Mouse (Mus musculus): ENCODE data around the gene Rnaseh2a. TPM values are rescaled to one million over a fixed set of nuclear protein-coding genes. Genes with fewer than 3 reads are reported as not detected.
A peak's percentile ranks its signal among the peaks of the same experiment; 100 is the strongest.

Rnaseh2a gene
- polyA plus RNA-seq, 1 experiment from 2014 or later = 80.1 TPM

DNA sequence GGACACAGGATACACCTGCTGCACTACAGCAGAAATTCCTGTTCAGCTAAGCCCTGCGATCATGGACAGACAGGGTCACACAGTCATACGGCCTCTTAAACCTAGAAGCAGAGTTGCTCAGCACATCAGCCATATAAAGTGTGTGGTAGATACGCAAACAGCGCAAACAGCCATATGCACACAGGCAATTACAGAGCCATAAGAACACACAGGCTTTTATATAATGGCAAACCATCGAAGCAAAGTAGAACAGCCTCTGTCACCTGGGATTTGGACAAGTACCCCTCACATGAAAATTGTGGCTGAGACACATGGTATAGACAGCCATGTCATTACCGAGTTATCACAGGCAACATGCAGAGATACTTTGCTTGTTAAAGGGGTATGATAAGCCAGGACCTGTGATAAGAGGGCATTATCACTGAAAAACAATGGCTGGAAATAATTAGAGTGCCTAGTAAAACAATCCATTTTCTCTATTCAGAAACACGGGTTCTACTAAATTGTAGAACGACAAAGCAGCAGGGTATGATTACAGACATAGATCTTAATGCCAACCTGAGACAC is 16.9 kb upstream of the Rnaseh2a start:
- Histone ChIP-seq H3K9ac (ENCODE audit: low read length) (peak overlapping the region; percentile 70), H3K4me1 (replicated peaks; ENCODE audit: control insufficient read depth, insufficient read depth) (peaks cover 21% of the 10 kb centered on the region), H3K36me3 (ENCODE audit: control insufficient read depth, insufficient read depth, low read length) (no peaks in the 10 kb centered on the region), H3K4me3 (ENCODE audit: low read depth, low read length) (peak overlapping the region; percentile 50; the same call in 1 of the 2 replicates), H3K27ac (replicated peaks) (peak overlapping the region; percentile 98), H3K9me3 (ENCODE audit: control insufficient read depth, low read length) (no peaks in the 10 kb centered on the region), H3K27me3 (ENCODE audit: control insufficient read depth, insufficient read depth, low read length) (no peaks in the 10 kb centered on the region), H3K4me2 (replicated peaks; ENCODE audit: low read depth) (peak overlapping the region; percentile 98)
- 30% methylated on average over 8 of the region's 8 CpGs for WGBS
- DNase-seq (ENCODE audit: low spot score) = no peak
- no peak for ATAC-seq (ENCODE audit: low FRiP score, low TSS enrichment)
- no peak for TF ChIP-seq CTCF (IDR thresholded peaks at IDR 0.05; ENCODE audit: low read depth)
- TF ChIP-seq EP300 (optimal IDR thresholded peaks at IDR 0.05) = no peak

DNA sequence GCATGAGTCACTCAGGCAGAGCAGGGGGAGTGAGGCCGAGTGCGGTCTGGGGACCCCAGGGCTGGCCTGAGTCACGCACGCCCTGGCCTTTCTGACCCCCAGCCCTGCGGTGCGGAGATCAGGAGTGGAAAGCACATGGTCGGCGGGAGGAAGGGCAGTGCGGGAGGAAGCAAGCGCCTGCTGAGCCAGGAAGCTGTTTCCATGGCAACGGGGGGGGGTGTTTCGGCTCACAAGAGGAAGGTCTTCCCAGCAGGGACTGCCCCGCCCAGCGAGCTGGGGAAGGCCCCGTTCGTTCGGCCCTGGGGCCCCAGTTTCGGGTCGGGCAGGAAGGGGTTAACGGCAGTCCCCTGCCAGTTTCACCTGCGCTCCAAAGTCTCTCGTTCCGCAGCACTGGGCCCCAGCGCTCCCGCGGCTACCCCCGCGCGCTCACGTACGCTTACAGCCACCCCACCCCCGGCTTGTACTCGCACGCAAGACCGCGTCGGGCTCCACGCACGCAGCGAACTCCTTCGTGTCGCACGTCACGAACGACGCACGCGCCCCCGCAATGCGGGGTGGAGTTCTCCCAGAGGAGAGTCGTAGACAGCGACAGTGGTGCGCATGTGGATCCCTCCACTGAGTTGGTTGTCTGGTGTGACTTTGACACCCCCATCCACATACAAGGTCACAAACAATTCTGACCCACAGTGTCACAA is 16.3 kb upstream of the Rnaseh2a start:
- under 1% methylated on average over 53 of the region's 53 CpGs for WGBS
- H3K4me1 ChIP-seq (replicated peaks; ENCODE audit: control insufficient read depth, insufficient read depth) = peaks cover 21% of the 10 kb centered on the region

DNA sequence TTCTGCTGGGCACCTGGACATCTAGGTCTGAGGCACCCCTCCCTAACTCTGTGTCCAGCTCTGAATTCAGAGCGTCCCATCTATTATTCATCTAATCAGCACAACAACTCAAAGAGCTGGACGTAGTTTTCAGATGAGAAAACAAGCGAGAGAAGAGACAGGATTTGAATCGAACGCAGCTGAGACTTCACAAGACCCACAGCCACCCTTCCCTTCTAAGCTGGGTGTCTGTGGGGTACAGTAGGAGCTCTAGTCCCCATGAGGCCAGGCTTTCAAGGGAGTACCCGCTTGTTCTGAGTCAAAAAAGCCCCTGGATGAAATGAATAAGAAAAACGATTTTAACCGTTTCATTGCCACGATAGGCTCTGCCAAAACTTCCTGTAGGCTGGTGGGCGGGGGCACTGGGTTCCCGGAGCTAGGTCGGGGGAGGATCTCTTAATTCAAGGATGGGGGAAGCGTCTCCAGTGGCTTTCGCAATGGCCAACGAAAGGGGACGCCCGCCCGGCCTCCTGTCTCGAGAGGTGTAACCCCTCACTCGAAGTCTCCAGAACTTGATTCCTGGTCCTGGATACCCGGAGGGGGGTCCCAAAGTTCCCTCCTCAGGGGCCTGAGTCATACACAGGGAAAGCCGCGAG is 15.6 kb upstream of the Rnaseh2a start:
- TF ChIP-seq CTCF (IDR thresholded peaks at IDR 0.05; ENCODE audit: low read depth) (no peak), EP300 (optimal IDR thresholded peaks at IDR 0.05) (peak; percentile 57)
- WGBS = under 1% methylated on average over 23 of the region's 23 CpGs
- DNase-seq (ENCODE audit: low spot score) = no peak

More for the DNA sequence above, 16.3 kb upstream of the Rnaseh2a start:
- TF ChIP-seq CTCF (IDR thresholded peaks at IDR 0.05; ENCODE audit: low read depth) (peak; percentile 8; the same call in 1 of the 2 replicates), EP300 (optimal IDR thresholded peaks at IDR 0.05) (peak; percentile 41)
- Histone ChIP-seq H3K4me2 (replicated peaks; ENCODE audit: low read depth) (peak overlapping the region; percentile 98), H3K27me3 (ENCODE audit: control insufficient read depth, insufficient read depth, low read length) (no peaks in the 10 kb centered on the region), H3K36me3 (ENCODE audit: control insufficient read depth, insufficient read depth, low read length) (no peaks in the 10 kb centered on the region), H3K4me3 (ENCODE audit: low read depth, low read length) (peak overlapping the region; percentile 50), H3K9me3 (ENCODE audit: control insufficient read depth, low read length) (no peaks in the 10 kb centered on the region), H3K9ac (ENCODE audit: low read length) (peak overlapping the region; percentile 70), H3K27ac (replicated peaks) (peak overlapping the region; percentile 98)
- DNase-seq (ENCODE audit: low spot score) (peak; percentile 92), ATAC-seq (ENCODE audit: low FRiP score, low TSS enrichment) (peak; percentile 6)

DNA sequence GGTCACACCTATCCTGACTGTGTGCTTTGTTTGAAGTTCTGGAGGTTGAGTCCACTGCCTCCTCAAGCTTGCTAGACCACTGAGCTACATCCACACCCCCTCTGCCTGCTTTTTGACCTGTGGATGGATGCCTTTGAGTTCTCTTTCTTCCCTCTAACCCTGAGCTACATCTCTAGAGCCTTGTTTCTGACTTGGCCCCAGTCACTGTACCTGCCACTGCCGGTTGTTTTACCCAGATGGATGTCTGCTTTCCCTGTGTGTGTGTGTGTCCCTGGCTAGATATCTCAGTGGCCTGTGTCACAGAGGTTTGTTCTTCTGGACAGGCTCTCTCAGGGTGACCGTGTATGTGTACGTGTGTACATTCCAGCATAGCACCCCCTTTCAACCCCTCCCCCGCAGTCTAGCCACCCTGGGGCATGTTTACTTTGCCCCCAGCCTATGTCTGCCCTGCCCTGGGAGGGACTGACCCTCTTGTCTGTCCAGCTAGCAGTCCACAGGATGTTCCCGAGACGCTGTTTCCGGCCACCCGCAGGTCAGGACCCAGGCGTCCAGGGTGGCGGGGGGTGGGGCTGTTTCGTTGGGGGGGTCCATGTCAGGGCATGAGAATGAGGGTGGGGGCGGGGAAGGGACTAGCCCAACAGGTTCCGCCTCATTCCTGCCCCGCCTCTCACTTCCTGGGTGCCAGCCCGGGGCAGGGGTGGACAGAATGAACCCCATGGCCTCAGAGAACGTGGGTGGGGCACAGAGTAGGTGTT is 14.9 kb upstream of the Rnaseh2a start:
- no peaks in the 10 kb centered on the region for H3K27me3 ChIP-seq (ENCODE audit: control insufficient read depth, insufficient read depth, low read length)
- H3K9me3 ChIP-seq (ENCODE audit: control insufficient read depth, low read length) = no peaks in the 10 kb centered on the region
- H3K4me3 ChIP-seq (ENCODE audit: low read depth, low read length) = peak overlapping the region; percentile 50
- peak overlapping the region; percentile 98 for H3K27ac ChIP-seq (replicated peaks)
- H3K9ac ChIP-seq (ENCODE audit: low read length) = peak overlapping the region; percentile 70
- no peaks in the 10 kb centered on the region for H3K36me3 ChIP-seq (ENCODE audit: control insufficient read depth, insufficient read depth, low read length)
- WGBS = 12% methylated on average over 16 of the region's 16 CpGs
- peak overlapping the region; percentile 98 for H3K4me2 ChIP-seq (replicated peaks; ENCODE audit: low read depth)
- ATAC-seq (ENCODE audit: low FRiP score, low TSS enrichment) (peak; percentile 20; the same call in 1 of the 2 replicates), DNase-seq (ENCODE audit: low spot score) (peak; percentile 88)
- H3K4me1 ChIP-seq (replicated peaks; ENCODE audit: control insufficient read depth, insufficient read depth) = peaks cover 27% of the 10 kb centered on the region
- TF ChIP-seq CTCF (IDR thresholded peaks at IDR 0.05; ENCODE audit: low read depth) = no peak
- TF ChIP-seq EP300 (optimal IDR thresholded peaks at IDR 0.05) = peak; percentile 77

More for the DNA sequence above, 15.6 kb upstream of the Rnaseh2a start:
- peak overlapping the region; percentile 98 for H3K27ac ChIP-seq (replicated peaks)
- no peak for ATAC-seq (ENCODE audit: low FRiP score, low TSS enrichment)
- peak overlapping the region; percentile 98 for H3K4me2 ChIP-seq (replicated peaks; ENCODE audit: low read depth)
- H3K4me1 ChIP-seq (replicated peaks; ENCODE audit: control insufficient read depth, insufficient read depth) = peaks cover 26% of the 10 kb centered on the region
- peak overlapping the region; percentile 70 for H3K9ac ChIP-seq (ENCODE audit: low read length)
- peak overlapping the region; percentile 50 for H3K4me3 ChIP-seq (ENCODE audit: low read depth, low read length)
- no peaks in the 10 kb centered on the region for H3K9me3 ChIP-seq (ENCODE audit: control insufficient read depth, low read length)
- no peaks in the 10 kb centered on the region for H3K27me3 ChIP-seq (ENCODE audit: control insufficient read depth, insufficient read depth, low read length)
- H3K36me3 ChIP-seq (ENCODE audit: control insufficient read depth, insufficient read depth, low read length) = no peaks in the 10 kb centered on the region

GRCm38 (mm10) chr8:84982499-84983011 is 13.0 kb upstream of the Rnaseh2a start:
- TF ChIP-seq EP300 (optimal IDR thresholded peaks at IDR 0.05) = no peak
- TF ChIP-seq CTCF (IDR thresholded peaks at IDR 0.05; ENCODE audit: low read depth) = no peak
- Histone ChIP-seq H3K36me3 (ENCODE audit: control insufficient read depth, insufficient read depth, low read length) (no peaks in the 10 kb centered on the region), H3K27ac (replicated peaks) (peak overlapping the region; percentile 98), H3K9ac (ENCODE audit: low read length) (peak overlapping the region; percentile 18; the same call in 1 of the 2 replicates), H3K9me3 (ENCODE audit: control insufficient read depth, low read length) (no peaks in the 10 kb centered on the region), H3K4me2 (replicated peaks; ENCODE audit: low read depth) (peak overlapping the region; percentile 20), H3K27me3 (ENCODE audit: control insufficient read depth, insufficient read depth, low read length) (no peaks in the 10 kb centered on the region), H3K4me3 (ENCODE audit: low read depth, low read length) (no peak overlapping the region), H3K4me1 (replicated peaks; ENCODE audit: control insufficient read depth, insufficient read depth) (peaks cover 33% of the 10 kb centered on the region)
- WGBS = 40% methylated on average over 3 of the region's 3 CpGs
- no peak for ATAC-seq (ENCODE audit: low FRiP score, low TSS enrichment)
- DNase-seq (ENCODE audit: low spot score) = peak; percentile 63
